Mouse (Mus musculus): Measurements from ENCODE around the gene Tmem107.

- TF ChIP-seq CTCF (IDR thresholded peaks at IDR 0.05; ENCODE audit: borderline replicate concordance, control insufficient read depth, extremely low read depth, insufficient read depth, low read length, poor library complexity), result no peak
- TF ChIP-seq POLR2A (IDR thresholded peaks at IDR 0.05; ENCODE audit: control insufficient read depth, extremely low read depth, insufficient read depth, low read length, poor library complexity), result no peak
These were observed 10.2 kb downstream of the Tmem107 start for GRCm38 (mm10) chr11:69080855-69081222.
